Mouse (Mus musculus) WW6 (cell line): ENCODE results near the gene Dlst.

Source experiments
- DNase-seq: peaks from one replicate; pipeline ENCODE4 v3.0.0-alpha.2; 2013; ENCODE audit warnings: low read depth, low spot score

The Dlst gene

GRCm38 (mm10) chr12:85110698-85111592 lies at the start of gene Dlst, which contains the start of gene Prox2:
Dlst (plus strand) TSS chr12:85110833.
Prox2 (minus strand) TSS chr12:85110759.
- DNase-seq: peak; percentile 39

- no peak for DNase-seq
Measured at GRCm38 (mm10) chr12:85071043-85071442, 39.6 kb upstream of the Dlst start.

- DNase-seq: no peak
Measured at GRCm38 (mm10) chr12:85077100-85077499, 33.5 kb upstream of the Dlst start.

GRCm38 (mm10) chr12:85084257-85084656 lies 26.4 kb upstream of the Dlst start:
- no peak for DNase-seq

GRCm38 (mm10) chr12:85084941-85085340 lies 25.7 kb upstream of the Dlst start:
- DNase-seq: no peak

- no peak for DNase-seq
Measured at GRCm38 (mm10) chr12:85087845-85088244, 22.8 kb upstream of the Dlst start.

- no peak for DNase-seq
Measured at GRCm38 (mm10) chr12:85091190-85091589, 19.4 kb upstream of the Dlst start.

GRCm38 (mm10) chr12:85092214-85092613 lies 18.4 kb upstream of the Dlst start:
- no peak for DNase-seq

GRCm38 (mm10) chr12:85094010-85094409 lies 16.6 kb upstream of the Dlst start:
- no peak for DNase-seq

GRCm38 (mm10) chr12:85094706-85095105 lies 15.9 kb upstream of the Dlst start:
- no peak for DNase-seq

GRCm38 (mm10) chr12:85095146-85095545 lies 15.5 kb upstream of the Dlst start:
- DNase-seq: no peak

- no peak for DNase-seq
Measured at GRCm38 (mm10) chr12:85095859-85096258, 14.8 kb upstream of the Dlst start.

- no peak for DNase-seq
Measured at GRCm38 (mm10) chr12:85101001-85101400, 9.6 kb upstream of the Dlst start.

- DNase-seq: no peak
Measured at GRCm38 (mm10) chr12:85101521-85102106, 9.0 kb upstream of the Dlst start.

GRCm38 (mm10) chr12:85103096-85103495 lies 7.5 kb upstream of the Dlst start:
- DNase-seq: no peak

GRCm38 (mm10) chr12:85104789-85105188 lies 5.8 kb upstream of the Dlst start:
- DNase-seq: no peak

GRCm38 (mm10) chr12:85106292-85106691 lies 4.3 kb upstream of the Dlst start:
- no peak for DNase-seq

GRCm38 (mm10) chr12:85108643-85109042 lies 2.0 kb upstream of the Dlst start:
- no peak for DNase-seq

GRCm38 (mm10) chr12:85109426-85109825 lies 1.2 kb upstream of the Dlst start:
- DNase-seq: no peak

- no peak for DNase-seq
Measured at GRCm38 (mm10) chr12:85110011-85110697, 479 bp upstream of the Dlst start.

- DNase-seq: no peak
Measured at GRCm38 (mm10) chr12:85112550-85113251, 2.1 kb downstream of the Dlst start.

GRCm38 (mm10) chr12:85113337-85113736 lies 2.7 kb downstream of the Dlst start:
- no peak for DNase-seq
